Mouse (Mus musculus) embryonic fibroblast, embryonic 13.5 days (primary cell): ENCODE measurements around the gene Degs1. TPM values are rescaled to one million over a fixed set of nuclear protein-coding genes. Genes with fewer than 3 reads are reported as not detected.
A peak's percentile ranks its signal among the peaks of the same experiment; 100 is the strongest.

Experiments
- H3K27ac ChIP-seq: 2 replicates; pipeline ENCODE4 v1.5.1; 2012; ENCODE audit warnings: low read length, control low read depth, inconsistent platforms; ENCODE audit not compliant: insufficient read depth
- H3K4me1 ChIP-seq: 2 replicates; pipeline ENCODE4 v1.6.1; 2011; ENCODE audit warnings: low read length; ENCODE audit not compliant: control insufficient read depth, insufficient read depth
- H3K4me3 ChIP-seq: 2 replicates; pipeline ENCODE4 v1.5.1; 2011; ENCODE audit warnings: mild to moderate bottlenecking, control low read depth, low read length; ENCODE audit not compliant: insufficient read depth
- CTCF ChIP-seq: IDR thresholded peaks from 2 replicates; pipeline ENCODE4 v1.5.1; 2011; ENCODE audit warnings: mild to moderate bottlenecking, control low read depth, low read length, moderate library complexity, borderline replicate concordance; ENCODE audit not compliant: insufficient read depth
- POLR2A ChIP-seq: IDR thresholded peaks from 2 replicates; pipeline ENCODE4 v1.6.1; 2011; ENCODE audit warnings: low read depth, mild to moderate bottlenecking, control low read depth, low read length, moderate library complexity
- polyA plus RNA-seq: library from polyadenylated mRNA; stranded (reverse); fragments of >200 nt; gene quantifications from 2 replicates; pipeline ENCODE4 v1.2.4, GENCODE M21; 2011; ENCODE audit warnings: low read depth; ENCODE audit not compliant: missing spikeins, insufficient read length

Gene Degs1
- polyA plus RNA-seq, 1 experiment, result 210 TPM

GRCm38 (mm10) chr1:182283231-182283630 is 627 bp upstream of the Degs1 start:
- Histone ChIP-seq H3K4me3 (no peak overlapping the region), H3K4me1 (peaks cover 4% of the 10 kb centered on the region), H3K27ac (no peak overlapping the region)
- TF ChIP-seq POLR2A, result no peak
- no peak for TF ChIP-seq CTCF

DNA sequence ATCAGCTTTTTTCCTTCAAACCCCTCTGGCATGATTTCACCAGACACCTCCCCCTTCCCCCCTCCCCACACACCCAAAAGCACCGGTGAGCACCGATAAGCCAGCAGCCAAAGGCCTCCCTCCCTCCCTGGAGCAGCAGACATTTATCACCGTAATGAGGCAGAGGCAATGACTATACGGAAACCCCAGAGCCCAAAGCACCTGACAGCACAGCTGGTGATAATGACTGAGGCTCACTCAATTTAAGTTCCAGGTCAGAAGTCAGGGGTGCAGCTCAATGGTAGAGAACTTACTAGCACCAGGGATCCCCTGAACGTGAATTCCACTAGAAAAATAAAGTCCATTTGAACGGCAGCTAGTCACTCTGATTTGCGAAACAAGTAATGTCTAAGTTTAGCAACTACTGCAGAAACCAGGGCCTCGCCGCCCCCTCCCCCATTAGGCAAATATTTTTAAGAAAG is 1.3 kb downstream of the Degs1 start:
- peaks cover 4% of the 10 kb centered on the region for H3K4me1 ChIP-seq
- TF ChIP-seq POLR2A (no peak), CTCF (no peak)
- H3K27ac ChIP-seq, result no peak overlapping the region
- H3K4me3 ChIP-seq, result peak overlapping the region; percentile 74

DNA sequence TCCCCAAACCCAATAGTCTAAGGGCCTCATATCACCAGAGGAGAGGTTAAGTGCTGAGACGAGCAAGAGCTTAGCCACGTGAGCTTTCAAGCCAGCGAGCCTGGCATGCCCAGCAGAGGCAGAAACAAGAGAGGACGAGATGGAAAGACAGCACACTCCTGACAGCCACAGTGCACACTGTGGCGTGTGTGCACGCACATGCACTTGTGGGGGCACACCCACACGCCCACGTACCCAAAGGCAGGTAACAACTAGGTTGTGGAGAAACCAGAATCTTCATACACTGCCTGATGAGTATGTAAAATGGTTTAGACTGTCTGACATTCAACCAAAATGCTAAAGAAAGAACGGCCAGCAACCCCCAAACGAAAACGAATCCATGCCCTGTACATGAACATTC is 2.0 kb downstream of the Degs1 start:
- Histone ChIP-seq H3K27ac (no peak overlapping the region), H3K4me1 (peaks cover 4% of the 10 kb centered on the region), H3K4me3 (peak overlapping the region; percentile 74)
- TF ChIP-seq POLR2A (no peak), CTCF (no peak)

- peak overlapping the region; percentile 74; the same call in 1 of the 2 replicates for H3K4me3 ChIP-seq
- peaks cover 4% of the 10 kb centered on the region for H3K4me1 ChIP-seq
- H3K27ac ChIP-seq, result no peak overlapping the region
- TF ChIP-seq POLR2A (no peak), CTCF (no peak)
Measured at GRCm38 (mm10) chr1:182280046-182280445, 2.6 kb downstream of the Degs1 start.

- Histone ChIP-seq H3K27ac (no peak overlapping the region), H3K4me3 (no peak overlapping the region), H3K4me1 (peaks cover 4% of the 10 kb centered on the region)
- no peak for TF ChIP-seq POLR2A
- no peak for TF ChIP-seq CTCF
Measured at GRCm38 (mm10) chr1:182279436-182279835, 3.2 kb downstream of the Degs1 start.

- no peak for TF ChIP-seq POLR2A
- TF ChIP-seq CTCF, result no peak
- no peaks in the 10 kb centered on the region for H3K4me1 ChIP-seq
Measured at GRCm38 (mm10) chr1:182275109-182275508, 7.5 kb downstream of the Degs1 start.

GRCm38 (mm10) chr1:182271632-182272031 is 11.0 kb downstream of the Degs1 start:
- no peaks in the 10 kb centered on the region for H3K4me1 ChIP-seq
- no peak for TF ChIP-seq CTCF
- no peak for TF ChIP-seq POLR2A
- H3K4me3 ChIP-seq, result no peak overlapping the region
- H3K27ac ChIP-seq, result no peak overlapping the region

More at GRCm38 (mm10) chr1:182275109-182275508, 7.5 kb downstream of the Degs1 start:
- no peak overlapping the region for H3K27ac ChIP-seq
- H3K4me3 ChIP-seq, result no peak overlapping the region

GRCm38 (mm10) chr1:182271130-182271529 is 11.5 kb downstream of the Degs1 start:
- Histone ChIP-seq H3K4me1 (no peaks in the 10 kb centered on the region), H3K27ac (no peak overlapping the region), H3K4me3 (no peak overlapping the region)
- no peak for TF ChIP-seq POLR2A
- no peak for TF ChIP-seq CTCF

GRCm38 (mm10) chr1:182268317-182268716 is 14.3 kb downstream of the Degs1 start:
- no peak overlapping the region for H3K27ac ChIP-seq
- no peaks in the 10 kb centered on the region for H3K4me1 ChIP-seq
- H3K4me3 ChIP-seq, result no peak overlapping the region
- TF ChIP-seq CTCF (no peak), POLR2A (no peak)

GRCm38 (mm10) chr1:182266028-182266525 is 16.5 kb downstream of the Degs1 start:
- no peak for TF ChIP-seq POLR2A
- TF ChIP-seq CTCF, result no peak
- H3K4me1 ChIP-seq, result no peaks in the 10 kb centered on the region
- H3K27ac ChIP-seq, result no peak overlapping the region
- H3K4me3 ChIP-seq, result no peak overlapping the region
